Comparison of ENCODE assay signal across 23 mouse cellular contexts in genomic region chr6:144320327-144320726, GRCm38 (mm10).
DNase-seq lines count a peak whose midpoint lies in the region; ATAC-seq and TF ChIP-seq lines count a peak whose summit lies in the region.
"Had no signal": no experiment of that assay in that cellular context is flagged by ENCODE, and none has a peak within 500 bp of the region (broad histone marks: within the 10 kb centered on the region; RNA-seq: fewer than 3 reads in every experiment).

No protein-coding gene starts in this region.

- intact Hi-C loops in heart, postnatal 25 days (cut with DNase I): no loop called here

- H3K36me3 ChIP-seq in intestine, embryonic 14.5 days (ENCODE audit: control insufficient read depth, insufficient read depth, low read length): no peaks in the 10 kb centered on the region
- no peaks in the 10 kb centered on the region for H3K36me3 ChIP-seq in intestine, embryonic 15.5 days
- no peaks in the 10 kb centered on the region for H3K36me3 ChIP-seq in limb, embryonic 10.5 days
- no peaks in the 10 kb centered on the region for H3K36me3 ChIP-seq in hindbrain, postnatal 0 days (ENCODE audit: insufficient read depth, low read length)
- H3K36me3 ChIP-seq in liver, embryonic 12.5 days: no peaks in the 10 kb centered on the region
- H3K36me3 ChIP-seq: embryonic facial prominence, embryonic 10.5 days; embryonic facial prominence, embryonic 12.5 days; forebrain, embryonic 15.5 days; G1E had no signal

- no peak overlapping the region for H3K9ac ChIP-seq in intestine, embryonic 14.5 days (ENCODE audit: low read length)
- no peak overlapping the region for H3K9ac ChIP-seq in intestine, embryonic 15.5 days
- no peak overlapping the region for H3K9ac ChIP-seq in hindbrain, postnatal 0 days (replicated peaks; ENCODE audit: low read length)
- no peak overlapping the region for H3K9ac ChIP-seq in liver, embryonic 12.5 days
- H3K9ac ChIP-seq: embryonic facial prominence, embryonic 12.5 days; forebrain, embryonic 13.5 days; forebrain, embryonic 15.5 days had no signal

- H3K4me2 ChIP-seq in intestine, embryonic 14.5 days (ENCODE audit: low read length): no peak overlapping the region
- no peak overlapping the region for H3K4me2 ChIP-seq in intestine, embryonic 15.5 days (replicated peaks)
- H3K4me2 ChIP-seq in hindbrain, postnatal 0 days (ENCODE audit: low read depth, low read length): no peak overlapping the region
- H3K4me2 ChIP-seq in liver, embryonic 12.5 days: no peak overlapping the region
- H3K4me2 ChIP-seq: embryonic facial prominence, embryonic 12.5 days; forebrain, embryonic 13.5 days; forebrain, embryonic 15.5 days had no signal

- H3K27ac ChIP-seq in intestine, embryonic 14.5 days (ENCODE audit: low read depth): no peak overlapping the region
- H3K27ac ChIP-seq in intestine, embryonic 15.5 days: no peak overlapping the region
- no peak overlapping the region for H3K27ac ChIP-seq in limb, embryonic 10.5 days
- no peak overlapping the region for H3K27ac ChIP-seq in hindbrain, postnatal 0 days
- no peak overlapping the region for H3K27ac ChIP-seq in liver, embryonic 12.5 days
- H3K27ac ChIP-seq: embryonic facial prominence, embryonic 10.5 days; embryonic facial prominence, embryonic 12.5 days; forebrain, embryonic 13.5 days; forebrain, embryonic 15.5 days had no signal

- no peak for TF ChIP-seq CTCF in hindbrain, postnatal 0 days (IDR thresholded peaks at IDR 0.05; ENCODE audit: low read depth)

- H3K4me3 ChIP-seq in intestine, embryonic 14.5 days (ENCODE audit: low read depth, low read length): no peak overlapping the region
- no peak overlapping the region for H3K4me3 ChIP-seq in intestine, embryonic 15.5 days (replicated peaks)
- H3K4me3 ChIP-seq in limb, embryonic 10.5 days: no peak overlapping the region
- H3K4me3 ChIP-seq in hindbrain, postnatal 0 days (ENCODE audit: low read length): no peak overlapping the region
- H3K4me3 ChIP-seq in liver, embryonic 12.5 days: no peak overlapping the region
- H3K4me3 ChIP-seq: embryonic facial prominence, embryonic 10.5 days; embryonic facial prominence, embryonic 12.5 days; forebrain, embryonic 13.5 days; forebrain, embryonic 15.5 days had no signal

- H3K27me3 ChIP-seq in intestine, embryonic 14.5 days (replicated peaks; ENCODE audit: control insufficient read depth, insufficient read depth, low read length): no peaks in the 10 kb centered on the region
- H3K27me3 ChIP-seq in intestine, embryonic 15.5 days (replicated peaks): no peaks in the 10 kb centered on the region
- peaks cover 11% of the 10 kb centered on the region; the same call in 1 of the 2 replicates for H3K27me3 ChIP-seq in limb, embryonic 10.5 days (ENCODE audit: low read depth, poor library complexity, severe bottlenecking)
- H3K27me3 ChIP-seq in hindbrain, postnatal 0 days (ENCODE audit: insufficient read depth, low read length): no peaks in the 10 kb centered on the region
- no peaks in the 10 kb centered on the region for H3K27me3 ChIP-seq in liver, embryonic 12.5 days (replicated peaks)
- H3K27me3 ChIP-seq: CH12.LX; embryonic facial prominence, embryonic 12.5 days; forebrain, embryonic 13.5 days; forebrain, embryonic 15.5 days had no signal

- H3K9me3 ChIP-seq in intestine, embryonic 14.5 days (ENCODE audit: control insufficient read depth, low read length): no peaks in the 10 kb centered on the region
- H3K9me3 ChIP-seq in intestine, embryonic 15.5 days: no peaks in the 10 kb centered on the region
- no peaks in the 10 kb centered on the region for H3K9me3 ChIP-seq in limb, embryonic 10.5 days (replicated peaks)
- no peaks in the 10 kb centered on the region for H3K9me3 ChIP-seq in hindbrain, postnatal 0 days (ENCODE audit: low read length)
- H3K9me3 ChIP-seq in liver, embryonic 12.5 days (replicated peaks): no peaks in the 10 kb centered on the region
- H3K9me3 ChIP-seq: embryonic facial prominence, embryonic 10.5 days; embryonic facial prominence, embryonic 12.5 days; forebrain, embryonic 13.5 days; forebrain, embryonic 15.5 days had no signal

- no peak for ATAC-seq in intestine, embryonic 14.5 days (replicated peaks; ENCODE audit: low FRiP score, low TSS enrichment, low read depth)
- no peak for ATAC-seq in intestine, embryonic 15.5 days
- ATAC-seq in common myeloid progenitor, adult 5-6 weeks (replicated peaks; ENCODE audit: low read depth, poor library complexity, severe bottlenecking): peak; percentile 47; the same call in 1 of the 2 replicates
- ATAC-seq in hindbrain, postnatal 0 days: no peak
- ATAC-seq in liver, embryonic 12.5 days: no peak
- ATAC-seq: CD4-positive, CD25-positive, alpha-beta regulatory T cell, adult 4 months; forebrain, embryonic 13.5 days; forebrain, embryonic 15.5 days had no signal

- no peaks in the 10 kb centered on the region for H3K4me1 ChIP-seq in intestine, embryonic 14.5 days (replicated peaks; ENCODE audit: control insufficient read depth, insufficient read depth, low read length)
- H3K4me1 ChIP-seq in intestine, embryonic 15.5 days (replicated peaks): no peaks in the 10 kb centered on the region
- H3K4me1 ChIP-seq in limb, embryonic 10.5 days: peaks cover 19% of the 10 kb centered on the region
- H3K4me1 ChIP-seq in hindbrain, postnatal 0 days (ENCODE audit: insufficient read depth, low read length): no peaks in the 10 kb centered on the region
- H3K4me1 ChIP-seq in liver, embryonic 12.5 days: no peaks in the 10 kb centered on the region
- H3K4me1 ChIP-seq: embryonic facial prominence, embryonic 12.5 days; forebrain, embryonic 15.5 days had no signal

- peak; percentile 12 for DNase-seq in heart, adult 11 months
- no peak for DNase-seq in heart, postnatal 25 days (ENCODE audit: low spot score)
- peak; percentile 4 for DNase-seq in intestine, embryonic 14.5 days (ENCODE audit: low spot score)
- DNase-seq in limb, embryonic 10.5 days (ENCODE audit: low spot score): peak; percentile 3
- DNase-seq in hindbrain, postnatal 0 days (ENCODE audit: low spot score): no peak
- DNase-seq: adrenal gland, adult 2 months; adrenal gland, postnatal 10 days; adrenal gland, postnatal 25 days; B cell, adult 2 months; cerebellum, adult 11 months; cerebellum, adult 18-20 months; cerebellum, adult 8-10 months; cerebellum, adult 9-11 months had no signal

Comparison
In these comparisons a context has a peak if more than half of its experiments do, and no peak if none do; other contexts are left out.
1. DNase-seq: peak in heart, adult 11 months (single experiment), intestine, embryonic 14.5 days (single experiment) and limb, embryonic 10.5 days (single experiment); none in heart, postnatal 25 days (single experiment) and hindbrain, postnatal 0 days (single experiment).